Mouse (Mus musculus) kidney, embryonic 14.5 days (tissue): ENCODE results near the gene Clic4. TPM values are rescaled to one million over a fixed set of nuclear protein-coding genes. Genes with fewer than 3 reads are reported as not detected.

Experiments used
- ATAC-seq: fragments of 200-750 bp; cut with Nextera tagmentation; 2 replicates; pipeline ENCODE4 v1.8.0; 2017; ENCODE audit warnings: moderate number of reproducible peaks, mild to moderate bottlenecking, moderate TSS enrichment, moderate library complexity; ENCODE audit not compliant: low FRiP score, low TSS enrichment
- H3K27ac ChIP-seq: fragments of 300-500 bp; sonication (generic); 2 replicates; pipeline ENCODE4 v1.5.1; 2014; ENCODE audit warnings: low read depth, mild to moderate bottlenecking, low read length, moderate library complexity, mixed read lengths
- H3K27me3 ChIP-seq: fragments of 300-500 bp; sonication (generic); 2 replicates; pipeline ENCODE4 v1.6.1; 2014; ENCODE audit warnings: mild to moderate bottlenecking, low read length; ENCODE audit not compliant: control insufficient read depth, insufficient read depth
- H3K36me3 ChIP-seq: fragments of 300-500 bp; sonication (generic); 2 replicates; pipeline ENCODE4 v1.6.1; 2014; ENCODE audit warnings: low read length, mixed read lengths; ENCODE audit not compliant: control insufficient read depth, insufficient read depth
- H3K4me1 ChIP-seq: fragments of 300-500 bp; sonication (generic); 2 replicates; pipeline ENCODE4 v1.6.1; 2014; ENCODE audit warnings: low read length, mixed read lengths; ENCODE audit not compliant: control insufficient read depth, insufficient read depth
- H3K4me2 ChIP-seq: fragments of 300-500 bp; sonication (generic); replicated peaks from 2 replicates; pipeline ENCODE4 v1.6.1; 2014; ENCODE audit warnings: low read depth, mild to moderate bottlenecking, low read length
- H3K4me3 ChIP-seq: fragments of 300-500 bp; sonication (generic); 2 replicates; pipeline ENCODE4 v1.5.1; 2014; ENCODE audit warnings: mild to moderate bottlenecking, low read length
- H3K9ac ChIP-seq: fragments of 300-500 bp; sonication (generic); 2 replicates; pipeline ENCODE4 v1.6.1; 2014; ENCODE audit warnings: low read depth, mild to moderate bottlenecking, low read length, moderate library complexity
- H3K9me3 ChIP-seq: fragments of 300-500 bp; sonication (generic); 2 replicates; pipeline ENCODE4 v1.6.1; 2016; ENCODE audit warnings: low read length; ENCODE audit not compliant: control insufficient read depth
- WGBS: fragments of 180-500 bp; shearing (Covaris S2); extraction: QIAGEN DNeasy Blood & Tissue Kit; methylation state at CpG from one replicate; pipeline ENCODE4 v1.1.7; 2014; 5-methylcytosine and 5-hydroxymethylcytosine counted together
- polyA plus RNA-seq: library from polyadenylated mRNA; unstranded; fragments of >200 nt; fragmentation: Nextera tagmentation; extraction: Ambion mirVana; gene quantifications from 2 replicates; pipeline ENCODE4 v1.2.1, GENCODE M21; 2014

The Clic4 gene
- polyA plus RNA-seq, 1 experiment from 2014 or later = 132 TPM

GRCm38 (mm10) chr4:135205254-135205653, 67.4 kb downstream of the Clic4 start:
- no peak overlapping the region for H3K27ac ChIP-seq
- no peaks in the 10 kb centered on the region for H3K36me3 ChIP-seq
- H3K4me1 ChIP-seq = peaks cover 11% of the 10 kb centered on the region
- no peak overlapping the region for H3K9ac ChIP-seq
- ATAC-seq = no peak
- WGBS = 13% methylated on average over 5 of the region's 5 CpGs
- peaks cover 22% of the 10 kb centered on the region for H3K27me3 ChIP-seq
- no peaks in the 10 kb centered on the region for H3K9me3 ChIP-seq
- H3K4me3 ChIP-seq = no peak overlapping the region
- no peak overlapping the region for H3K4me2 ChIP-seq

- Histone ChIP-seq H3K27me3 (peaks cover 22% of the 10 kb centered on the region), H3K27ac (no peak overlapping the region), H3K4me1 (peaks cover 11% of the 10 kb centered on the region), H3K4me2 (no peak overlapping the region), H3K36me3 (no peaks in the 10 kb centered on the region), H3K9ac (no peak overlapping the region), H3K4me3 (no peak overlapping the region), H3K9me3 (no peaks in the 10 kb centered on the region)
- WGBS = 42% methylated on average over 5 of the region's 5 CpGs
- ATAC-seq = no peak
Observed at GRCm38 (mm10) chr4:135204666-135205065, 67.9 kb downstream of the Clic4 start.

GRCm38 (mm10) chr4:135203806-135204560, 68.6 kb downstream of the Clic4 start:
- WGBS = 12% methylated on average over 17 of the region's 17 CpGs
- Histone ChIP-seq H3K4me3 (peak overlapping the region; percentile 35), H3K27ac (no peak overlapping the region), H3K4me1 (peaks cover 11% of the 10 kb centered on the region), H3K27me3 (peaks cover 22% of the 10 kb centered on the region), H3K4me2 (peak overlapping the region; percentile 58), H3K9me3 (no peaks in the 10 kb centered on the region), H3K9ac (no peak overlapping the region; the same call in 1 of the 2 replicates), H3K36me3 (no peaks in the 10 kb centered on the region)
- ATAC-seq = 0 out of 2 replicates have a peak, but pooled peaks have one; percentile 10

- no peak for ATAC-seq
- no peaks in the 10 kb centered on the region for H3K36me3 ChIP-seq
- H3K4me1 ChIP-seq = peaks cover 11% of the 10 kb centered on the region
- no peaks in the 10 kb centered on the region for H3K9me3 ChIP-seq
- WGBS = 6% methylated on average over 14 of the region's 14 CpGs
- peaks cover 22% of the 10 kb centered on the region for H3K27me3 ChIP-seq
- peak overlapping the region; percentile 58 for H3K4me2 ChIP-seq
- H3K4me3 ChIP-seq = peak overlapping the region; percentile 35
- H3K9ac ChIP-seq = no peak overlapping the region; the same call in 1 of the 2 replicates
- no peak overlapping the region for H3K27ac ChIP-seq
Observed at GRCm38 (mm10) chr4:135203279-135203678, 69.3 kb downstream of the Clic4 start.

GRCm38 (mm10) chr4:135201771-135202170, 70.8 kb downstream of the Clic4 start:
- Histone ChIP-seq H3K4me3 (no peak overlapping the region), H3K27ac (no peak overlapping the region), H3K36me3 (no peaks in the 10 kb centered on the region), H3K27me3 (peaks cover 22% of the 10 kb centered on the region), H3K9me3 (no peaks in the 10 kb centered on the region), H3K4me1 (peaks cover 11% of the 10 kb centered on the region), H3K4me2 (no peak overlapping the region), H3K9ac (no peak overlapping the region)
- ATAC-seq = no peak
- WGBS = 87% methylated on average over 16 of the region's 16 CpGs

GRCm38 (mm10) chr4:135197857-135198256, 74.8 kb downstream of the Clic4 start:
- H3K4me3 ChIP-seq = no peak overlapping the region
- 73% methylated on average over 8 of the region's 8 CpGs for WGBS
- ATAC-seq = no peak
- H3K9me3 ChIP-seq = no peaks in the 10 kb centered on the region
- H3K27me3 ChIP-seq = no peaks in the 10 kb centered on the region
- no peak overlapping the region for H3K4me2 ChIP-seq
- H3K36me3 ChIP-seq = no peaks in the 10 kb centered on the region
- H3K27ac ChIP-seq = no peak overlapping the region
- no peaks in the 10 kb centered on the region for H3K4me1 ChIP-seq
- no peak overlapping the region for H3K9ac ChIP-seq

GRCm38 (mm10) chr4:135192841-135193240, 79.8 kb downstream of the Clic4 start:
- H3K9me3 ChIP-seq = no peaks in the 10 kb centered on the region
- no peak for ATAC-seq
- H3K36me3 ChIP-seq = no peaks in the 10 kb centered on the region
- 74% methylated on average over 5 of the region's 5 CpGs for WGBS
- no peak overlapping the region for H3K27ac ChIP-seq
- no peak overlapping the region for H3K4me2 ChIP-seq
- no peaks in the 10 kb centered on the region for H3K27me3 ChIP-seq
- H3K4me3 ChIP-seq = no peak overlapping the region
- H3K9ac ChIP-seq = no peak overlapping the region
- H3K4me1 ChIP-seq = no peaks in the 10 kb centered on the region

- H3K4me3 ChIP-seq = no peak overlapping the region
- H3K4me2 ChIP-seq = no peak overlapping the region
- no peaks in the 10 kb centered on the region for H3K4me1 ChIP-seq
- H3K27ac ChIP-seq = no peak overlapping the region
- no peak overlapping the region for H3K9ac ChIP-seq
- H3K9me3 ChIP-seq = no peaks in the 10 kb centered on the region
- H3K27me3 ChIP-seq = no peaks in the 10 kb centered on the region
- ATAC-seq = no peak
- WGBS = 67% methylated on average over 11 of the region's 11 CpGs
- H3K36me3 ChIP-seq = no peaks in the 10 kb centered on the region
Observed at GRCm38 (mm10) chr4:135191604-135192003, 81.0 kb downstream of the Clic4 start.

- no peaks in the 10 kb centered on the region for H3K4me1 ChIP-seq
- H3K9me3 ChIP-seq = no peaks in the 10 kb centered on the region
- H3K27ac ChIP-seq = no peak overlapping the region
- no peak for ATAC-seq
- H3K27me3 ChIP-seq = no peaks in the 10 kb centered on the region
- no peak overlapping the region for H3K9ac ChIP-seq
- 83% methylated on average over 1 of the region's 1 CpGs for WGBS
- no peak overlapping the region for H3K4me2 ChIP-seq
- no peak overlapping the region for H3K4me3 ChIP-seq
- no peaks in the 10 kb centered on the region for H3K36me3 ChIP-seq
Observed at GRCm38 (mm10) chr4:135191185-135191584, 81.4 kb downstream of the Clic4 start.
